Mouse (Mus musculus) liver, postnatal 0 days (tissue): ENCODE measurements around the gene Gm20388. TPM values are rescaled to one million over a fixed set of nuclear protein-coding genes. Genes with fewer than 3 reads are reported as not detected.

ENCODE experiments used
- ATAC-seq: fragments of 200-750 bp; cut with Nextera tagmentation; 2 replicates; pipeline ENCODE4 v1.8.0; 2017; ENCODE audit warnings: mild to moderate bottlenecking, moderate library complexity
- DNase-seq: peaks from one replicate; pipeline ENCODE4 v3.0.0-alpha.2; 2016
- H3K27ac ChIP-seq: fragments of 300-500 bp; sonication (generic); 2 replicates; pipeline ENCODE4 v1.5.1; 2014; ENCODE audit warnings: antibody characterized with exemption, moderate library complexity, mild to moderate bottlenecking, low read depth
- H3K27me3 ChIP-seq: fragments of 300-500 bp; sonication (generic); 2 replicates; pipeline ENCODE4 v1.6.1; 2014; ENCODE audit warnings: low read length, control low read depth, mixed read lengths; ENCODE audit not compliant: insufficient read depth
- H3K36me3 ChIP-seq: fragments of 300-500 bp; sonication (generic); replicated peaks from 2 replicates; pipeline ENCODE4 v1.6.1; 2014; ENCODE audit warnings: mild to moderate bottlenecking, control low read depth, low read length, moderate library complexity, mixed read lengths; ENCODE audit not compliant: insufficient read depth
- H3K4me1 ChIP-seq: fragments of 300-500 bp; sonication (generic); 2 replicates; pipeline ENCODE4 v1.6.1; 2014; ENCODE audit warnings: antibody characterized with exemption, mild to moderate bottlenecking, control low read depth; ENCODE audit not compliant: insufficient read depth
- H3K4me2 ChIP-seq: fragments of 300-500 bp; sonication (generic); 2 replicates; pipeline ENCODE4 v1.6.1; 2014; ENCODE audit warnings: low read depth, mild to moderate bottlenecking, low read length, moderate library complexity, mixed read lengths
- H3K4me3 ChIP-seq: fragments of 300-500 bp; sonication (generic); 2 replicates; pipeline ENCODE4 v1.5.1; 2014; ENCODE audit warnings: low read depth, low read length
- H3K9ac ChIP-seq: fragments of 300-500 bp; sonication (generic); replicated peaks from 2 replicates; pipeline ENCODE4 v1.6.1; 2014; ENCODE audit warnings: mild to moderate bottlenecking, moderate library complexity
- H3K9me3 ChIP-seq: fragments of 300-500 bp; sonication (generic); 2 replicates; pipeline ENCODE4 v1.6.1; 2016; ENCODE audit warnings: mild to moderate bottlenecking, control low read depth, low read length, mixed read lengths
- CTCF ChIP-seq: sonication (generic); IDR thresholded peaks from 2 replicates; pipeline ENCODE4 v1.5.1; 2016; ENCODE audit warnings: antibody characterized with exemption, low read depth
- EP300 ChIP-seq: IDR thresholded peaks from 2 replicates; pipeline ENCODE4 v1.6.1; 2016; ENCODE audit warnings: antibody characterized with exemption, low read depth, mild to moderate bottlenecking
- WGBS: fragments of 180-500 bp; shearing (Covaris S2); extraction: QIAGEN DNeasy Blood & Tissue Kit; methylation state at CpG from one replicate; pipeline ENCODE4 v1.1.7; 2014; ENCODE audit not compliant: insufficient replicate concordance; 5-methylcytosine and 5-hydroxymethylcytosine counted together
- polyA plus RNA-seq: library from polyadenylated mRNA; unstranded; fragments of >200 nt; fragmentation: Nextera tagmentation; extraction: Ambion mirVana; gene quantifications from 2 replicates; pipeline ENCODE4 v1.2.1, GENCODE M21; 2015

The Gm20388 gene
- polyA plus RNA-seq, 1 experiment from 2014 or later = not detected

DNA sequence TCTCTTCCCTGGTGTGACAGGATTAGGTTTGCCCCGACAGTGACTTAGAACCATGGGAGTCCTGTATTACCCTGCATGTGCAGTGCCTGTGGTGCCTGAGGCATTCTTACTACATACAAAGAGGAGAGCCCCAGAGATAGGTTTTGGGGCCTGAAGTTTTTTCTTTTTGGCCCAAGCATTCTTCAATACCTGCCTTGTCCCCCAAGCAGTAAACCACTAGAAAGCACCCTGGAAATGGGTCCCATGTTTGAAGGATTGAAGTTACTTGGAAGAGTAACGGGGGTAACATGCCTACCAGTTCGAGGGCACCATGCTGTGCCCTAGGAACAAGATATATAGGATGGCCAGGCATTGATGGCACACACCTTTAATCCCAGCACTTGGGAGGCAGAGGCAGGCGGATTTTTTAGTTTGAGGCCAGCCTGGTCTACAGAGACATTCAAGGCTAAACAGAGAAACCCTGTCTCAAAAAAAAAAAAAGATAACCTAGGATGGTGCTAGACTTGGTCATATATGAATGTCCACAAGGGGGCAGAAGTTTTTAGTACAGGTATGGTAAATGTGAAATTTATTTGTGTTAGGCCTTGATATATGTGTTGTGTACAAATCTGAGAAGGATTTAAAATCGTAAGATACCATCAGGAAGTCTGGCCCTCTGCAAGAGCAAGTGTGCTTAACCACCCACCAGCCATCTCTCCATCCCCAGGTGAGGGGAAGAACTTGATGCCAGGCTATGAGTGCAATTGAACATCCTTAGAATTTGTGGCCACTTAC, 3195.1 kb downstream of the Gm20388 start:
- Histone ChIP-seq H3K27ac (no peak overlapping the region), H3K4me3 (no peak overlapping the region), H3K9ac (no peak overlapping the region), H3K9me3 (no peaks in the 10 kb centered on the region), H3K4me2 (no peak overlapping the region), H3K4me1 (peaks cover 12% of the 10 kb centered on the region), H3K27me3 (no peaks in the 10 kb centered on the region), H3K36me3 (peaks cover 23% of the 10 kb centered on the region)
- 63% methylated on average over 5 of the region's 5 CpGs for WGBS
- TF ChIP-seq CTCF (peak; percentile 66), EP300 (no peak)
- no peak for ATAC-seq
- no peak for DNase-seq

DNA sequence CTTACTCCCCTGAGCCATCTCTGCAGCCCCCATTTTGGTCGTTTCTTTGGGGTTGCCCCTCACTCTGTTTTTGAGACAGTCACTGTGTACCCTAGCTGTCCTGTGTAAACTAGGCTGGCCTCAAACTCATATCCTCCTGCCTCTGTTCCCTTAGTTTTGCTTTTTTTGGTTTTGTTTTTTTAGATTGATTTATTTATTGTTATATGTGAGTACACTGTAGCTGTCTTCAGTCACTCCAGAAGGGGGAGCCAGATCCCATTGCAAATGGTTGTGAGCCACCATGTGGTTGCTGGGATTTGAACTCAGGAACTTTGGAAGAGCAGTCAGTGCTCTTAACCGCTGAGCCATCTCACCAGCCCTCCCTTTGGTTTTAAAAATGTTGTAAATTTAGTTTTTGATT, 3195.9 kb downstream of the Gm20388 start:
- H3K4me3 ChIP-seq = no peak overlapping the region
- ATAC-seq (no peak), DNase-seq (no peak)
- WGBS = 39% methylated on average over 2 of the region's 2 CpGs
- H3K4me2 ChIP-seq = no peak overlapping the region
- H3K36me3 ChIP-seq = peaks cover 23% of the 10 kb centered on the region
- peaks cover 11% of the 10 kb centered on the region for H3K4me1 ChIP-seq
- no peaks in the 10 kb centered on the region for H3K9me3 ChIP-seq
- H3K9ac ChIP-seq = no peak overlapping the region
- H3K27ac ChIP-seq = no peak overlapping the region
- TF ChIP-seq EP300 (no peak), CTCF (peak; percentile 65)
- H3K27me3 ChIP-seq = no peaks in the 10 kb centered on the region

DNA sequence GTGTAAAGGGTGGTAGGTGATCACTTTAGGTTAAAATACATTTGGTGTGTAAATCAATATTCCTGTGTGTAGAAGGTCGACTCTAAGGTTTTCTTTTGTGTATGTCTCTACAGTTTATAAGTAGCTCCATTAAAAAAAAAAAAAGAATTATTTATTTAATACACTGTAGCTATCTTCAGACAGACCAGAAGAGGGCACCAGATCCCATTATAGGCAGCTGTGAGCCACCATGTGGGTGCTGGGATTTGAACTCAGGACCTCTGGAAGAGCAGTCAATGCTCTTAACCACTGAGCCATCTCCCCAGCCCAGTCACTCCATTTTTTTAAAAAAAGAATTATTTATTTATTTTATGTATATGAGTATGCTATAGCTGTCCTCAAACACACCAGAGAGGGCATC, 3197.4 kb downstream of the Gm20388 start:
- no peak overlapping the region for H3K9ac ChIP-seq
- H3K4me3 ChIP-seq = no peak overlapping the region
- DNase-seq (no peak), ATAC-seq (no peak)
- H3K27ac ChIP-seq = no peak overlapping the region
- WGBS = 45% methylated on average over 1 of the region's 1 CpGs
- H3K4me1 ChIP-seq = peaks cover 8% of the 10 kb centered on the region
- no peaks in the 10 kb centered on the region for H3K9me3 ChIP-seq
- no peak overlapping the region for H3K4me2 ChIP-seq
- H3K36me3 ChIP-seq = peaks cover 23% of the 10 kb centered on the region
- TF ChIP-seq CTCF = peak; percentile 36
- no peak for TF ChIP-seq EP300
- no peaks in the 10 kb centered on the region for H3K27me3 ChIP-seq

DNA sequence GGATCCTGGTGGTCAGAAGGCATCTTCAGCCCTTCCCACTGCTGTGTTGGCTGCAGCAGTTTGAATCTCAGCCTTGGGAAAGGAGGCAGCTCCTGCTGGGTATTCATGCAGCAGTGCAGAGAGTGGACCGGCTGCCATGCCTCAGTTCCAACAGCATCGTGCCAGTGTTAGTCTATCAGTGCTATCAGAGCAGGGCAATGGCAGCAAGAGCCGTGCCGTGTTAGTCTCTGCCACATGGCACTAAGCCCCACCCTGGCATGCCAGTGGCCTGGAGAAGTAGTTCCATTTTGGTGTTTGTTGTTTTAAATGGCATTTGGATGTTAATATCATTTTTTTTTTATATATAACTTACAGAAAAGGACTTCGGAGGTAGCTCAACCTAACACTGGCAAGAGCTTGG, 3198.3 kb downstream of the Gm20388 start:
- Histone ChIP-seq H3K27me3 (no peaks in the 10 kb centered on the region), H3K27ac (no peak overlapping the region), H3K4me2 (no peak overlapping the region), H3K36me3 (peaks cover 16% of the 10 kb centered on the region), H3K9ac (no peak overlapping the region), H3K4me3 (no peak overlapping the region), H3K9me3 (no peaks in the 10 kb centered on the region), H3K4me1 (peaks cover 1% of the 10 kb centered on the region)
- DNase-seq = no peak
- no peak for ATAC-seq
- TF ChIP-seq EP300 = no peak
- TF ChIP-seq CTCF = no peak
- 74% methylated on average over 5 of the region's 5 CpGs for WGBS

DNA sequence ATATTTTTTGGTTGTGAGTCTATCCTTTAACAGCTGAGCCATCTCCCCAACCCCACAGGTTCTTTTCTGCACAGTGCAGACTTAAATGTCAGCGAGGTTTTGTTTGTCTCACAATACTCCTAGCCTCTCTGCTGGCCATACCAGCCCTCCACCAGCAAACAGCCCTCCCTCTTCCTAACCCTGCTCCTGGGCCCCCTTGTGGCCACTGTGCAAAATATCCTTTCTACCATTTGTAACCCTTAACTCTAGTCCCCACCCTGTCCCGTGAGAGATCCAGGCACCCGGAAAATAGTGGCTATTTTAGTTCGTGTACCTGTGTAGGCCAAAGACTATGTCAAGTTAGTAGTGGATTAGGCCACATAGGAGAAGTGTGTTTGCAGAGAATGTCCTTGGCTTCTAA, 3200.0 kb downstream of the Gm20388 start:
- Histone ChIP-seq H3K27ac (no peak overlapping the region), H3K27me3 (peaks cover 1% of the 10 kb centered on the region; the same call in 1 of the 2 replicates), H3K4me1 (no peaks in the 10 kb centered on the region; the same call in 1 of the 2 replicates), H3K4me2 (no peak overlapping the region), H3K9me3 (no peaks in the 10 kb centered on the region), H3K9ac (no peak overlapping the region; the same call in 1 of the 2 replicates), H3K36me3 (peaks cover under 1% of the 10 kb centered on the region), H3K4me3 (no peak overlapping the region)
- ATAC-seq (peak; percentile 73), DNase-seq (peak; percentile 78)
- TF ChIP-seq EP300 (no peak), CTCF (peak; percentile 82)
- WGBS = 5% methylated on average over 4 of the region's 4 CpGs

DNA sequence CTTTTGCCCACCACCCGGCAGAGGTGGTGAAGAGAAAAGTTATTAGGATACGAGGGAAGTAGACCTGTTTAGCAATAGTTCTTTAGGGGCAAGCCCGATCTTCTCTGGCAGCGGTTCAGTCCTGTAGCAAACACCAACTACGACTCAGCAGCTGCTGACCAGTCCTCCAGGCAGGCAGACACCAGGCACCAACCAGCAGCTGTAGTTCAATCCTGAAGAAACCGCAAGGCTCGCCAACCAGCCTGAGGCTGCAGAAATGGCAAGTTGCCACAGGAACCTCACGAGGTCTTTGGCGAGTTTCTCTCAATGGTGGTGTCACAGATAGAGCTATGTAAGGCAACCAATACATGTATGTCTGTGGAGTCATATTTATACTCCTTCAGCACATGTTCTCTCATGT, 3202.3 kb downstream of the Gm20388 start:
- 70% methylated on average over 9 of the region's 9 CpGs for WGBS
- H3K4me1 ChIP-seq = peaks cover 15% of the 10 kb centered on the region
- no peak overlapping the region for H3K9ac ChIP-seq
- H3K9me3 ChIP-seq = no peaks in the 10 kb centered on the region
- H3K36me3 ChIP-seq = no peaks in the 10 kb centered on the region
- H3K4me3 ChIP-seq = no peak overlapping the region
- no peak overlapping the region for H3K4me2 ChIP-seq
- peaks cover 24% of the 10 kb centered on the region for H3K27me3 ChIP-seq
- H3K27ac ChIP-seq = no peak overlapping the region
- DNase-seq (no peak), ATAC-seq (no peak)
- TF ChIP-seq CTCF = no peak
- TF ChIP-seq EP300 = no peak
